Mouse (Mus musculus): ENCODE data around the gene Otub1. TPM values are rescaled to one million over a fixed set of nuclear protein-coding genes. Genes with fewer than 3 reads are reported as not detected.

Otub1 gene
- polyA plus RNA-seq, 1 experiment from 2014 or later: 217 TPM

GRCm38 (mm10) chr19:7199089-7199488, 7.0 kb downstream of the Otub1 start:
- Histone ChIP-seq H3K27ac (no peak overlapping the region), H3K4me1 (peaks cover 21% of the 10 kb centered on the region), H3K9me3 (replicated peaks) (no peaks in the 10 kb centered on the region), H3K36me3 (peaks cover 64% of the 10 kb centered on the region), H3K4me2 (replicated peaks) (no peak overlapping the region), H3K4me3 (no peak overlapping the region), H3K9ac (no peak overlapping the region), H3K27me3 (no peaks in the 10 kb centered on the region)
- WGBS: 95% methylated on average over 13 of the region's 13 CpGs
- ATAC-seq (ENCODE audit: low FRiP score): no peak

GRCm38 (mm10) chr19:7197445-7197844, 8.7 kb downstream of the Otub1 start:
- H3K27ac ChIP-seq: no peak overlapping the region
- H3K4me2 ChIP-seq (replicated peaks): no peak overlapping the region

GRCm38 (mm10) chr19:7196741-7197270, 9.3 kb downstream of the Otub1 start:
- Histone ChIP-seq H3K36me3 (peaks cover 45% of the 10 kb centered on the region), H3K9ac (no peak overlapping the region), H3K4me1 (peaks cover 37% of the 10 kb centered on the region), H3K27me3 (peaks cover 3% of the 10 kb centered on the region), H3K27ac (no peak overlapping the region), H3K9me3 (replicated peaks) (no peaks in the 10 kb centered on the region), H3K4me2 (replicated peaks) (no peak overlapping the region), H3K4me3 (no peak overlapping the region)
- ATAC-seq (ENCODE audit: low FRiP score): 0 out of 2 replicates have a peak, but pooled peaks have one; percentile 26
- 10% methylated on average over 17 of the region's 17 CpGs for WGBS

More at GRCm38 (mm10) chr19:7197445-7197844, 8.7 kb downstream of the Otub1 start:
- Histone ChIP-seq H3K9ac (no peak overlapping the region), H3K4me3 (no peak overlapping the region), H3K27me3 (peaks cover 2% of the 10 kb centered on the region; the same call in 1 of the 2 replicates), H3K9me3 (replicated peaks) (no peaks in the 10 kb centered on the region), H3K36me3 (peaks cover 48% of the 10 kb centered on the region), H3K4me1 (peaks cover 30% of the 10 kb centered on the region)
- peak; percentile 29; the same call in 1 of the 2 replicates for ATAC-seq (ENCODE audit: low FRiP score)
- WGBS: 88% methylated on average over 9 of the region's 9 CpGs

GRCm38 (mm10) chr19:7195900-7196728, 10.0 kb downstream of the Otub1 start:
- Histone ChIP-seq H3K4me3 (no peak overlapping the region), H3K9me3 (replicated peaks) (no peaks in the 10 kb centered on the region), H3K36me3 (peaks cover 39% of the 10 kb centered on the region), H3K4me1 (peaks cover 42% of the 10 kb centered on the region), H3K27ac (no peak overlapping the region), H3K9ac (peak overlapping the region; percentile 23; the same call in 1 of the 2 replicates), H3K27me3 (peaks cover 5% of the 10 kb centered on the region), H3K4me2 (replicated peaks) (no peak overlapping the region)
- WGBS: 18% methylated on average over 33 of the region's 33 CpGs
- peak; percentile 26 for ATAC-seq (ENCODE audit: low FRiP score)

- H3K36me3 ChIP-seq: peaks cover 5% of the 10 kb centered on the region; the same call in 1 of the 2 replicates
- H3K27me3 ChIP-seq: peaks cover 25% of the 10 kb centered on the region
- peaks cover 46% of the 10 kb centered on the region for H3K4me1 ChIP-seq
- no peak overlapping the region for H3K4me2 ChIP-seq (replicated peaks)
- no peak for ATAC-seq (ENCODE audit: low FRiP score)
- no peak overlapping the region for H3K9ac ChIP-seq
- H3K4me3 ChIP-seq: no peak overlapping the region
- no peaks in the 10 kb centered on the region for H3K9me3 ChIP-seq (replicated peaks)
- no peak overlapping the region for H3K27ac ChIP-seq
- WGBS: 28% methylated on average over 2 of the region's 2 CpGs
Measured at GRCm38 (mm10) chr19:7192561-7192967, 13.6 kb downstream of the Otub1 start.

GRCm38 (mm10) chr19:7191639-7192038, 14.5 kb downstream of the Otub1 start:
- H3K9me3 ChIP-seq (replicated peaks): no peaks in the 10 kb centered on the region
- H3K4me2 ChIP-seq (replicated peaks): no peak overlapping the region
- no peak overlapping the region for H3K9ac ChIP-seq
- H3K4me1 ChIP-seq: peaks cover 40% of the 10 kb centered on the region
- no peak overlapping the region for H3K4me3 ChIP-seq
- no peak overlapping the region; the same call in 1 of the 2 replicates for H3K27ac ChIP-seq
- WGBS: 39% methylated on average over 6 of the region's 6 CpGs
- ATAC-seq (ENCODE audit: low FRiP score): no peak
- peaks cover 32% of the 10 kb centered on the region for H3K27me3 ChIP-seq
- H3K36me3 ChIP-seq: no peaks in the 10 kb centered on the region

- WGBS: 36% methylated on average over 5 of the region's 5 CpGs
- Histone ChIP-seq H3K4me1 (peaks cover 42% of the 10 kb centered on the region), H3K27me3 (peaks cover 33% of the 10 kb centered on the region), H3K4me3 (no peak overlapping the region), H3K9me3 (replicated peaks) (no peaks in the 10 kb centered on the region), H3K36me3 (no peaks in the 10 kb centered on the region), H3K9ac (no peak overlapping the region), H3K4me2 (replicated peaks) (no peak overlapping the region), H3K27ac (no peak overlapping the region)
- ATAC-seq (ENCODE audit: low FRiP score): no peak
Measured at GRCm38 (mm10) chr19:7190986-7191385, 15.1 kb downstream of the Otub1 start.

- WGBS: 72% methylated on average over 4 of the region's 4 CpGs
- H3K36me3 ChIP-seq: no peaks in the 10 kb centered on the region
- no peak overlapping the region for H3K27ac ChIP-seq
- ATAC-seq (ENCODE audit: low FRiP score): no peak
- H3K4me1 ChIP-seq: peaks cover 56% of the 10 kb centered on the region
- H3K27me3 ChIP-seq: peaks cover 50% of the 10 kb centered on the region
- H3K4me3 ChIP-seq: no peak overlapping the region
- no peak overlapping the region for H3K9ac ChIP-seq
- H3K4me2 ChIP-seq (replicated peaks): no peak overlapping the region
- H3K9me3 ChIP-seq (replicated peaks): no peaks in the 10 kb centered on the region
Measured at GRCm38 (mm10) chr19:7189026-7189425, 17.1 kb downstream of the Otub1 start.

- WGBS: 44% methylated on average over 5 of the region's 5 CpGs
- Histone ChIP-seq H3K9ac (no peak overlapping the region), H3K27ac (no peak overlapping the region), H3K27me3 (peaks cover 64% of the 10 kb centered on the region), H3K9me3 (replicated peaks) (no peaks in the 10 kb centered on the region), H3K4me1 (peaks cover 61% of the 10 kb centered on the region), H3K4me2 (replicated peaks) (no peak overlapping the region), H3K36me3 (no peaks in the 10 kb centered on the region), H3K4me3 (no peak overlapping the region)
- ATAC-seq (ENCODE audit: low FRiP score): no peak
Measured at GRCm38 (mm10) chr19:7187157-7187556, 19.0 kb downstream of the Otub1 start.

GRCm38 (mm10) chr19:7185715-7186291, 20.3 kb downstream of the Otub1 start:
- peak overlapping the region; percentile 52; the same call in 1 of the 2 replicates for H3K27ac ChIP-seq
- H3K4me1 ChIP-seq: peaks cover 57% of the 10 kb centered on the region
- H3K27me3 ChIP-seq: peaks cover 65% of the 10 kb centered on the region
- H3K4me3 ChIP-seq: no peak overlapping the region
- H3K4me2 ChIP-seq (replicated peaks): peak overlapping the region; percentile 26; the same call in 1 of the 2 replicates
- peak overlapping the region; percentile 9; the same call in 1 of the 2 replicates for H3K9ac ChIP-seq
- 3% methylated on average over 18 of the region's 18 CpGs for WGBS
- H3K36me3 ChIP-seq: no peaks in the 10 kb centered on the region
- H3K9me3 ChIP-seq (replicated peaks): no peaks in the 10 kb centered on the region
- ATAC-seq (ENCODE audit: low FRiP score): peak; percentile 12; the same call in 1 of the 2 replicates

GRCm38 (mm10) chr19:7185059-7185458, 21.1 kb downstream of the Otub1 start:
- no peak for ATAC-seq (ENCODE audit: low FRiP score)
- 22% methylated on average over 4 of the region's 4 CpGs for WGBS
- Histone ChIP-seq H3K4me3 (no peak overlapping the region), H3K9me3 (replicated peaks) (no peaks in the 10 kb centered on the region), H3K4me1 (peaks cover 53% of the 10 kb centered on the region), H3K27me3 (peaks cover 68% of the 10 kb centered on the region), H3K36me3 (no peaks in the 10 kb centered on the region), H3K4me2 (replicated peaks) (0 out of 2 replicates have a peak overlapping the region, but pooled peaks have one; percentile 26), H3K27ac (0 out of 2 replicates have a peak overlapping the region, but pooled peaks have one; percentile 52), H3K9ac (no peak overlapping the region; the same call in 1 of the 2 replicates)

- Histone ChIP-seq H3K9ac (no peak overlapping the region), H3K36me3 (no peaks in the 10 kb centered on the region), H3K9me3 (replicated peaks) (no peaks in the 10 kb centered on the region), H3K4me3 (no peak overlapping the region), H3K27ac (no peak overlapping the region), H3K4me1 (peaks cover 58% of the 10 kb centered on the region), H3K27me3 (peaks cover 66% of the 10 kb centered on the region), H3K4me2 (replicated peaks) (no peak overlapping the region)
- 39% methylated on average over 11 of the region's 11 CpGs for WGBS
- no peak for ATAC-seq (ENCODE audit: low FRiP score)
Measured at GRCm38 (mm10) chr19:7183419-7183818, 22.7 kb downstream of the Otub1 start.
